Mouse (Mus musculus) megakaryocyte progenitor cell, adult 5-6 weeks (primary cell): ENCODE results near the gene Foxn3. TPM values are rescaled to one million over a fixed set of nuclear protein-coding genes. Genes with fewer than 3 reads are reported as not detected.

Source experiments
- ATAC-seq: replicated peaks from 2 replicates; pipeline ENCODE4 v1.8.0; 2016; ENCODE audit warnings: mild to moderate bottlenecking, moderate TSS enrichment, inconsistent platforms; ENCODE audit not compliant: poor library complexity
- total RNA-seq, 2 experiments: library from RNA; stranded (forward) in 1 of 2; stranded (reverse) in 1 of 2; fragments of 157-497, 149-512 nt in 1 of 2; fragments of 200-1000 nt in 1 of 2; gene quantifications; 2 replicates each; pipeline versions ENCODE4 v1.2.3 to v1.2.4; 2015 to 2017

Foxn3 gene
- total RNA-seq, 2 experiments from 2014 or later, result 17.7 to 45.5 TPM

GRCm38 (mm10) chr12:99336349-99337170, 226.8 kb downstream of the Foxn3 start:
- no peak for ATAC-seq

DNA sequence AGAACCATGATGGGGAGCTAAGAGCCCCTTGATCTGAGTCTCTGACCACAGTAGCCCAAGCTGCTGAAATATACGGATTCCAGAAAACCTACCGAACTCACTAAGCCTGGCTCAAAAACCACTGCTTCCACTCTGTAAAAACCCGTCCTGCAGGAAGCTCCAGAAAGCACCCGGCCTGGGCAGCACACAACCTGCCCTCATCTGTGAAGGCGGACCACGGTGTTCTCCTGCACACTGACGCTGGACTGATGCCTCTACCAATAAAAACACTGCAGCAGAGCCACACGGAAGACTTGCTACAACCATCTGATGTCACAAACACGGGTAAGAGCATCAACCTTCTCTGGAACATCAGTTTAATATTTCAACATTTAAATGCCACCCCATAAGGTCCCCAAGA, 227.8 kb downstream of the Foxn3 start:
- no peak for ATAC-seq

GRCm38 (mm10) chr12:99334026-99334425, 229.4 kb downstream of the Foxn3 start:
- no peak for ATAC-seq

- peak; percentile 8; the same call in 1 of the 2 replicates for ATAC-seq
Observed at GRCm38 (mm10) chr12:99333304-99333968, 229.9 kb downstream of the Foxn3 start.

GRCm38 (mm10) chr12:99332144-99332807, 231.1 kb downstream of the Foxn3 start:
- no peak for ATAC-seq

DNA sequence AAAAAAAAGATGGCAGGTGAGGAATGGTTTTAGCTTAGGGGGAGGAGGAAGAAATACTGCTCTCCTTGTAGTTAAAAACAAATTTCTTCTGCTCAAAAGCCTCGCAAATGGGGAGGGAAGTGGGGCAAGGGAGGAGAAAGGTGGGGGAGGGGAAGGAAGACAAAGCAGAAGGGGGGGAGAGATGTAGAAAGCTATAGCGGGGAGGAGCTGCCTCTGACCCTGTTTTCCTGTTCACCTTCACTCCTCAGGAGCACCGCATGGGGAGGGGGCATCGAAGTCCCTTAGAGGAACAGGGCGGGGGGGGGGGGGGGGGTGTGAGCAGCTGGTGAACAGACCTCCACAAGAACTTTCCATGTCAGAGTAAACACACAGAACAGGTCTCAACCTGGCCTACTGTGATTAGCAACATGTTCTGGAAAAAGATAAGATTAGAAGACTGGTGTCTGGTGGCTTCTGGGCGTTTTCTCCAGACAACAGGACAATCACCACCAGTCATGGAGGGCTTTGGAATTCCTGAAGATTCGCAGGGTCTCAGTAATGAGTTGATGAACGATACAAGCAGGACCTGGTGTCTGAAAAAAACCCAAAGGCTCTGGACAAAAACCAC, 231.9 kb downstream of the Foxn3 start:
- ATAC-seq, result peak; percentile 55

DNA sequence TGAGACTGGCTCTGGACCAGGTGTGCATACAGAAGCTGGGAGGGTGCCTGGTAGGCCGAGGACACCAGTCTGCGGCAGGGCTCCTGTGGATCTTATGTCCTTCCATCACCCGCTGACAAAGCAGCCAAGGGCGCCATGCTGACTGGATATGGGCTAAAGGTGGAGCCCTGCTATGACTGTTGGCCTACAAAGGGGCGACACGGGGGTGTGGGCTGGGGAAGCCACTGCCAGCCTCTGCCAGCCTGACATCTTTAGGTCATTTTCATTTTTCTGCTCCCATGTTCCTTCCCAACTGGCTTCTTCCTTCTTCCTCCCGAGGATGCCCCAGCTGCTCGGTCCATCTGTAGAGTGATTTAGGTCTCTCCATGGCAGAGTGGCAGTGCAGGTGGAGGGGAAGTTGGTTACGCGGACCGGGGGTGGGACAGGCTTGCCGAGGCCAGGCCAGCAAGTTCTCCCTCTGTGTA, 232.5 kb downstream of the Foxn3 start:
- ATAC-seq, result no peak

DNA sequence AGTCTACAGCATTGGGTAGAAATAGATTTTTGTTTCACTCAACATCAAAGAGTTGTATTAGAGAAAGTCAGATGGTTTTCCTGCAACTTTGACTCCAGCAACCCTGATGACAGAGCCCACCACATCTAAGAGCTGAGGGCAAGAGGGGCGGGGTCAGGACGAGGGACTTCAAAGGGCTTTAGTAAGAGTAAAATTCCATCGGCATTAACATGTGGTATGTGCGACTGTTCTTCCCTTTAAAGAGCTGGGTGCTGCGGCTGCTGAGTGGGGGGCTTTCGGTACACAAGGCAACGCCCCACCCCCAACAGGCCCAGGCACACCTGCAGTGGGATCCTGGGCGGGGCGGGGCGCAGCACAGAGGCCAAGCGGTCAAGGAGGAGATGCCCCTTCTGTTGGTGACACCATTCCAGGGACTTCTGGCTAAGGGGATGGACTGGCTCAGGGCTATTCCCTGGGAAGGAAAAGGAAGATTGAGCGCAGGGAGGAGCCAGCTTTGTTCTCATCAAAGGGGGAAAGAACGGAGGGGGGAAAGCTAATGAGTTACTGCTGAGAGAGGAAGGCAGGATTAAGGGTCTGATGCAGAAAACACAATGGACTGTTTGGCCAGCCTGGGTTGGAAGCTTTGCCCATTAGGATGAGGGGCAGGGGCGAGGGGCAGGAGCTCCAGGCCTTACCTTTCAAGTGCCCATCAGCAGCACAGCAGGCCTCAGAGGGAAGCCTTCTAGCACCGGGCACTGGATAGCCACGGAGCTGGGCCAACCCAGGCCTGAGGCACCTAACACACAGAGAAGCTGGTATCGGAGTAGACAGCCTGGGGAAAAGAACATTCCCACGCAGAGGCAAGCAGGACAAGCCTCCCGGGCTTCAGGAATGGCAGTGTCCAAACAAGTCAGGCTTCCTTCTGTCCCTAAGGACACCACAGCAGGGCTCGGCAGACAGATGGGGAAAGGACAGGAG, 233.8 kb downstream of the Foxn3 start:
- no peak for ATAC-seq

DNA sequence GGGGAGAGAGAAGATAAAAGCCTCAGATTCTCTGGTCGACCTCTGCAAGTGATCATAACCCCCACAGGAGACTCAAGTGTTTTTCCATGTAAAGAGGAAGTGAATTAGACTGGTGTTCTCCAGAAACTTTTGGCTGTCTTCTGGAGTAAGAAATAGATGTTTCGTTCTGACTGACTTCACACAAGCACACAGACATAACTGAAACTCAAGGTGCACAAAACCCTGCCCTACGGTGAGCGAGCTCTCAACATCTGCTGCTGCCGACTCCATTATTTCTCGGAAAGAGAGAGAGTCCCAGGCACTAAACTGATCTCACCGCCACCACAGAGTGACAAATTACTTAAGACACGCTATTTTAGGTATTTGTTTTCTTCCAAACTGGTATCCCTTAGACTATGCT, 237.2 kb downstream of the Foxn3 start:
- peak; percentile 15; the same call in 1 of the 2 replicates for ATAC-seq

GRCm38 (mm10) chr12:99321633-99322431, 241.6 kb downstream of the Foxn3 start:
- ATAC-seq, result peak; percentile 70

GRCm38 (mm10) chr12:99320966-99321496, 242.4 kb downstream of the Foxn3 start:
- ATAC-seq, result no peak

DNA sequence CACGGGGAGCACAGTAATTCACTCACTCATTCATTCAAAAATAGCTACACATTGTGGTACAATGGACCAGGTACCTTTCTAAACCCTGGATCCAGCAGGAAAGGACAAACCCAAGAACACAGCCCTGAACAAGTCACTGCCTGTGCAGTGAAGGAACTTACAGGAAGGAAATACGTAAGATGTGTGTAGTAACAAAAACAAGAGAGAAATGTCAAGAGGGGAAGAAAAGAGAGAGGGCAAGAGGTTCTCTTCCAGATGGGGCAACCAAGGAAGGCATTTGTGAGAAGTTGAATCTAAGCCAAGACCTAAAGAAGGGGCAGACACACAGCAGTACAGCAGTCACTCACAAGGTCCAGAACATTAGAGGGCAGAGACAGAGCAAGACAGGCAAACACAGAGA, 243.5 kb downstream of the Foxn3 start:
- peak; percentile 26 for ATAC-seq

DNA sequence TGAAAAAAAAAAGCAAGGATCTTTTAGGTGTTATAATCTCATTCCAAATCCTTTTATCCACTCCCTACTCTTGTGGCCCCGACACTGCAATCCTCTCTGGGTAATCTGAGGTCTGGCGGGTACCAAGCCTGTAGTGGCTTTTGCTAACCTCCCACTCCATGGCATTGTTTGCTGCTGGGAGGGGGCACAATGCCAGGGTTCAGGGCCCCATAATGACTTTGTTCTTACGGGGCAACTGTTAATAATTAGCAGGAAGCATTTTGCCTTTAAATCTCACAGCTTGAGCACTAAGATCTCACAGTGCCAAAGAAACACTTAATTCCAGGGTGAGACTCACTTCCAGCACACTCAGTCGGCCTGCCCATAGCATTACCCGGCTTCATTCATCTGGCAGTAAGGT, 244.2 kb downstream of the Foxn3 start:
- no peak for ATAC-seq

- ATAC-seq, result no peak
Observed at GRCm38 (mm10) chr12:99315931-99316330, 247.5 kb downstream of the Foxn3 start.

- peak; percentile 29; the same call in 1 of the 2 replicates for ATAC-seq
Observed at GRCm38 (mm10) chr12:99314817-99315216, 248.6 kb downstream of the Foxn3 start.

DNA sequence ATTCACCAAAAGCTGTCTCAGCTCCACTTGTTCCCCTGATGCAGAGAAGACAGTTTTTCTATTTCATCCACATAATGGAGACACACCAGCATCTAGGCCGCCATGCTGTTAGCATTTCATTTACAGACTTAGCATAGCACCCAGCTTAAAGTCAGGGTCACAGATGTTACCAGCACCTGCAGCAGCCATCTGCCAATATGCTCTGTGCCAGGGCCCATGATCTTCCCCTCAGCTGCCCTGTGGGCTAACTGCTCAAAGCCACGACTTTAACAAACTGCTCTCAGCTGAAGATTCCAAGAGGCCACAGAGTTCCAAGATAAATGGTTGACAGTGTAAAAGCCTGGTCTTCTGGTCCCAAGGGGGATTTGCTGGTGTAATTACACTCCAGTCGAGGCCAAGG, 252.1 kb downstream of the Foxn3 start:
- ATAC-seq, result no peak

DNA sequence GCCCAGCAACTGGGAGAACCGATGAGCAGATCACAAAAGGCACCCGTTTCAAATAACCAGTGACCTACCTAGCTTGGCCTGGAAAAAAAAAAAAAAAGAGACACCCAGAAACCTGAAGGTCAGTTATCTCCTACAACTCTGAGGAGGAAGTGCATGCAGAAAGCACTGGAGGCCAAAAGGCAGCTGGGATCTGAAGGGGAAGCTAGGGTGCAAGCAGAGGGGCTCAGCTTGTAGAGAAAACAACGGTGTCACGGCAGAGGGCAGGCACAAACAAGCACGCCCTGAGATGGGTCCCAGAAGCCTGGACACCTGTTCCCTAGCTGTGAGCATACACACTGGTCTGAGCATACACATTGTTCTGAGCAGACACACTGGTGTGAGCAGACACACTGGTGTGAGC, 253.4 kb downstream of the Foxn3 start:
- peak; percentile 56 for ATAC-seq

- no peak for ATAC-seq
Observed at GRCm38 (mm10) chr12:99308541-99309089, 254.8 kb downstream of the Foxn3 start.
